Comparison of ENCODE assay signal across 8 mouse cellular contexts in the genomic region with DNA sequence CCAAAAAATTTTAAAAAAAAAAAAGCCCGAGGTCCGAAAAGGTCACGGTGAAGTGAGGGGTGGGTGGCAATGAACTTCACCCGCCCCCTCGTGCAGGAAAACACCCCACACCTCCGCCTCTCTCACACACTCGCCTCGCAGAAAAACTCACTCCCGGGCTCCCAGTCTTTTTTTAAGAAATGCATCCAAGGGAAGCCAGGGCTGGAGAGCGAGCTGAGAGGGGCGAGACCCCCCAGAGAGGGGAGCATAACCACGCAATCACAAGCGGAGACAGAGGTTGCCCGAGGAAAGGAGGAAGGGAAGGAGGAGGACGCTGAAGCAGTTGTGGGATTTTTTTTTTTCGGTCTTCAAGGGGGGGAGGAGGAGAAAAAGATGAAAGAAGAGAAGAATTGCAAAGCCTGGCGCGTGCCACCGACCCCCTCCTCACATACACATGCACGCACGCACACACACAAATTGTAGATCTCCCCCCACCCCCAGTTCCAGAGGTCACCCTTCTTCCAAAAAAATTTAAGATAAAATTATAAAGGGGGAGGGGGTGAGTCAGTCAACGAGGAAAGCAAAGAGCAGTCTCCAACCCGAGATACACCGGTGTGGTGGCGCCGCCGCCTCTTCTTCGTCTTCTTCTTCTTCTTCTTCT. TPM values are rescaled to one million over a fixed set of nuclear protein-coding genes. Genes with fewer than 3 reads are reported as not detected.
DNase-seq lines count a peak whose midpoint lies in the region; ATAC-seq and TF ChIP-seq lines count a peak whose summit lies in the region.

No protein-coding gene starts in this region.

- H3K4me1 ChIP-seq in megakaryocyte, embryonic 14.5 days, result peaks cover 28% of the 10 kb centered on the region
- peaks cover 5% of the 10 kb centered on the region; the same call in 1 of the 2 replicates for H3K4me1 ChIP-seq in cerebellum, adult 2 months (ENCODE audit: control insufficient read depth, insufficient read depth, low read length)
- no peaks in the 10 kb centered on the region for H3K4me1 ChIP-seq in intestine, postnatal 0 days (replicated peaks; ENCODE audit: control insufficient read depth, insufficient read depth, low read length)
- peaks cover 6% of the 10 kb centered on the region; the same call in 1 of the 2 replicates for H3K4me1 ChIP-seq in stomach, embryonic 16.5 days (ENCODE audit: control insufficient read depth, insufficient read depth, low read length)

- ATAC-seq in megakaryocyte, adult 5-6 weeks (ENCODE audit: poor library complexity, severe bottlenecking), result no peak
- no peak for ATAC-seq in intestine, postnatal 0 days
- peak; percentile 2; the same call in 1 of the 2 replicates for ATAC-seq in stomach, embryonic 16.5 days (ENCODE audit: insufficient read depth, low FRiP score)
- ATAC-seq in megakaryocyte progenitor cell, adult 5-6 weeks (replicated peaks; ENCODE audit: poor library complexity), result no peak

- no peak for TF ChIP-seq CTCF in cerebellum, adult 2 months (IDR thresholded peaks at IDR 0.05; ENCODE audit: borderline replicate concordance, insufficient read depth, low read depth, low read length)
- TF ChIP-seq CTCF in intestine, postnatal 0 days (IDR thresholded peaks at IDR 0.05; ENCODE audit: low read depth), result no peak

- H3K4me3 ChIP-seq in megakaryocyte, embryonic 14.5 days (replicated peaks), result peak overlapping the region; percentile 88
- H3K4me3 ChIP-seq in cerebellum, adult 2 months (replicated peaks; ENCODE audit: insufficient read depth, low read depth, low read length), result peak overlapping the region; percentile 77
- H3K4me3 ChIP-seq in intestine, postnatal 0 days (ENCODE audit: low read depth, low read length), result peak overlapping the region; percentile 70
- peak overlapping the region; percentile 77 for H3K4me3 ChIP-seq in stomach, embryonic 16.5 days (replicated peaks; ENCODE audit: low read length)

- peaks cover 68% of the 10 kb centered on the region for H3K27me3 ChIP-seq in megakaryocyte, embryonic 14.5 days (replicated peaks)
- H3K27me3 ChIP-seq in cerebellum, adult 2 months (ENCODE audit: control insufficient read depth, insufficient read depth, low read length), result no peaks in the 10 kb centered on the region
- H3K27me3 ChIP-seq in intestine, postnatal 0 days (replicated peaks; ENCODE audit: control insufficient read depth, insufficient read depth, low read length), result no peaks in the 10 kb centered on the region
- no peaks in the 10 kb centered on the region; the same call in 1 of the 2 replicates for H3K27me3 ChIP-seq in stomach, embryonic 16.5 days (ENCODE audit: control insufficient read depth, insufficient read depth, low read length)

- no peaks in the 10 kb centered on the region for H3K36me3 ChIP-seq in megakaryocyte, embryonic 14.5 days (replicated peaks; ENCODE audit: low read length)
- H3K36me3 ChIP-seq in intestine, postnatal 0 days (ENCODE audit: control insufficient read depth, insufficient read depth), result no peaks in the 10 kb centered on the region
- H3K36me3 ChIP-seq in stomach, embryonic 16.5 days (ENCODE audit: control insufficient read depth, insufficient read depth, low read length), result no peaks in the 10 kb centered on the region

- peak overlapping the region; percentile 66; the same call in 1 of the 2 replicates for H3K9ac ChIP-seq in intestine, postnatal 0 days (ENCODE audit: low read depth, low read length)
- peak overlapping the region; percentile 80 for H3K9ac ChIP-seq in stomach, embryonic 16.5 days (ENCODE audit: low read length)

- H3K9me3 ChIP-seq in megakaryocyte, embryonic 14.5 days, result no peaks in the 10 kb centered on the region
- no peaks in the 10 kb centered on the region for H3K9me3 ChIP-seq in intestine, postnatal 0 days (ENCODE audit: control insufficient read depth)
- no peaks in the 10 kb centered on the region for H3K9me3 ChIP-seq in stomach, embryonic 16.5 days (replicated peaks; ENCODE audit: control insufficient read depth, low read length)

- DNase-seq in cerebellum, adult 2 months, result peak; percentile 43 to 55
- DNase-seq in forelimb bud, embryonic 11.5 days (ENCODE audit: low read depth, low spot score), result peak; percentile 54
- DNase-seq in lung, postnatal 4 days, result peak; percentile 11 to 29

- peak overlapping the region; percentile 98 for H3K4me2 ChIP-seq in intestine, postnatal 0 days (replicated peaks; ENCODE audit: low read depth)
- peak overlapping the region; percentile 87 for H3K4me2 ChIP-seq in stomach, embryonic 16.5 days (ENCODE audit: low read depth, low read length)

- WGBS in cerebellum, adult 2 months, result under 1% methylated on average over 28 of the region's 28 CpGs
- WGBS in intestine, postnatal 0 days, result under 1% methylated on average over 28 of the region's 28 CpGs
- 0% methylated on average over 28 of the region's 28 CpGs for WGBS in stomach, embryonic 16.5 days

- peak overlapping the region; percentile 19; the same call in 1 of the 2 replicates for H3K27ac ChIP-seq in cerebellum, adult 2 months (ENCODE audit: insufficient read depth, low read length)
- H3K27ac ChIP-seq in intestine, postnatal 0 days (ENCODE audit: low read depth, low read length), result no peak overlapping the region
- peak overlapping the region; percentile 83 for H3K27ac ChIP-seq in stomach, embryonic 16.5 days (ENCODE audit: low read length)

- no peak for TF ChIP-seq POLR2A in cerebellum, adult 2 months (IDR thresholded peaks at IDR 0.05; ENCODE audit: borderline replicate concordance, insufficient read depth, low read length)

RNA-seq across cellular contexts. Expression of gene Auts2, which starts 0.6 kb away (rescaled TPM):
- polyA plus RNA-seq in megakaryocyte, embryonic 14.5 days (2012; ENCODE audit: insufficient read depth, low replicate concordance), result 2.3 and 4.0 TPM in 2 replicates
- total RNA-seq in megakaryocyte, adult 5-6 weeks (2015), result 0.36 and 0.42 TPM in 2 replicates
- 0.04 and 1.1 TPM in 2 replicates for total RNA-seq in megakaryocyte, adult 5-6 weeks (2017)
- polyA plus RNA-seq in cerebellum, adult 2 months (2012; rRNA removed), result 39.0 and 39.7 TPM in 2 replicates
- 4.9 and 5.8 TPM in 2 replicates for polyA plus RNA-seq in intestine, postnatal 0 days (2015; fragmentation: Nextera tagmentation; extraction: Ambion mirVana)
- polyA plus RNA-seq in stomach, embryonic 16.5 days (2015; fragmentation: Nextera tagmentation; extraction: Ambion mirVana), result 17.4 and 20.1 TPM in 2 replicates
- total RNA-seq in megakaryocyte progenitor cell, adult 5-6 weeks (2015), result 3.9 and 9.8 TPM in 2 replicates
- total RNA-seq in megakaryocyte progenitor cell, adult 5-6 weeks (2017), result 1.4 and 15.0 TPM in 2 replicates
